Mouse (Mus musculus): ENCODE data around the gene Fer1l4.

The Fer1l4 gene

GRCm38 (mm10) chr2:156005393-156005792, 47.4 kb downstream of the Fer1l4 start:
- no peak for DNase-seq

- DNase-seq: peak; percentile 96 to 97
These were observed 60.9 kb downstream of the Fer1l4 start for GRCm38 (mm10) chr2:155991863-155992321.

- peak; percentile 37 to 49 for DNase-seq
These were observed 61.6 kb downstream of the Fer1l4 start for GRCm38 (mm10) chr2:155991151-155991550.

- DNase-seq: peak; percentile 73 to 77
These were observed 63.7 kb downstream of the Fer1l4 start for GRCm38 (mm10) chr2:155989085-155989484.

GRCm38 (mm10) chr2:155987131-155987530, 65.6 kb downstream of the Fer1l4 start:
- DNase-seq: no peak

GRCm38 (mm10) chr2:155985776-155986175, 67.0 kb downstream of the Fer1l4 start:
- no peak for DNase-seq

GRCm38 (mm10) chr2:155979328-155979991, 73.3 kb downstream of the Fer1l4 start:
- DNase-seq: no peak

- DNase-seq: no peak
These were observed 78.5 kb downstream of the Fer1l4 start for GRCm38 (mm10) chr2:155974087-155974731.

- DNase-seq: no peak
These were observed 79.4 kb downstream of the Fer1l4 start for GRCm38 (mm10) chr2:155973348-155973747.

Measured in cerebellum, adult 18-20 months (tissue).